Mouse (Mus musculus): Measurements from ENCODE around the gene Upp2. TPM values are rescaled to one million over a fixed set of nuclear protein-coding genes. Genes with fewer than 3 reads are reported as not detected.

Upp2 gene
- polyA plus RNA-seq, 1 experiment from 2014 or later: 45.7 TPM

DNA sequence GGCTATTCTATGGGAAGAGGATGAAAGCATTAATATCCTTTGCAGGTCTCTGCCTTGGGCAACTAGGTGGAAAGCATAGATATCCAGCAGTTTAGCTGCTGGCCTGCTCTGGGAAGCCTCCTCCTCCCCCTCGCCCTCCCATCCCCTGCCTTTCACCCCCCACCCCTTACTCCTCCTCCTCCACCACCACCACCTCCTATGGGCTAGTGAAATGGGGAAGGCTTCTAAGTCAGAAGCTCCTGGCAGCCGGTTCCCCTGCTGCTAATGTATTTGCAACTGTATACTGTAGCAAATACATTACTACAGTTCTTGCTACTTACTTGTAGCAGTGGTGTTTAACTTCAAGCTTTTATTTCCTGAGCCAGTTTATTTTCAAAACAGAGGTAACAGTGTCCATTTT lies 60.9 kb downstream of the Upp2 start:
- H3K4me2 ChIP-seq (ENCODE audit: low read depth, low read length): no peak overlapping the region
- no peak overlapping the region for H3K9ac ChIP-seq (replicated peaks)
- no peaks in the 10 kb centered on the region for H3K36me3 ChIP-seq (replicated peaks; ENCODE audit: insufficient read depth, low read length)
- H3K27me3 ChIP-seq (ENCODE audit: insufficient read depth, low read length): no peaks in the 10 kb centered on the region
- no peak for TF ChIP-seq CTCF (IDR thresholded peaks at IDR 0.05; ENCODE audit: low read depth)
- TF ChIP-seq EP300 (IDR thresholded peaks at IDR 0.05; ENCODE audit: low read depth): no peak
- DNase-seq (no peak), ATAC-seq (no peak)
- no peaks in the 10 kb centered on the region for H3K9me3 ChIP-seq (ENCODE audit: low read length)
- no peaks in the 10 kb centered on the region for H3K4me1 ChIP-seq (ENCODE audit: insufficient read depth)
- WGBS (ENCODE audit: insufficient replicate concordance): 46% methylated on average over 1 of the region's 2 CpGs
- no peak overlapping the region for H3K27ac ChIP-seq (ENCODE audit: low read depth)
- H3K4me3 ChIP-seq (ENCODE audit: low read depth, low read length): no peak overlapping the region

DNA sequence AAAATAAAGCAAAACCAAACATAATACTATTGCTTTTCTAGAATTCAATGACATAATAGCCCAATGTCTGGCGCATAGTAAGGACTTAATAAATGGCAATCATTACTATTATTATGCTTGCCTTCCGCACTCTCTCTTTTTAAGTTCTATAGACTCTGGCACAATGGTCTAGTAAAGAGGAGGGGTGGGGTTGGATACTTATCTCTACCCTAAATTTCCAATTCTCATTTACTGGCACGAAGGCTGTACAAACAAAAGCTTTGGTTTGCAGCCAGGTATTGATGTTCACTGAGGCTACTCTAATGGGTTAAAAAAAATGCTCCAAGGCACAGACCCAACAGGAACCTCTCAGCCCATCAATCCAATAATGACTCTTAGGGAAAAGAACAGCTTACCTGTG lies 61.9 kb downstream of the Upp2 start:
- WGBS (ENCODE audit: insufficient replicate concordance): 72% methylated on average over 3 of the region's 3 CpGs
- no peaks in the 10 kb centered on the region for H3K9me3 ChIP-seq (ENCODE audit: low read length)

DNA sequence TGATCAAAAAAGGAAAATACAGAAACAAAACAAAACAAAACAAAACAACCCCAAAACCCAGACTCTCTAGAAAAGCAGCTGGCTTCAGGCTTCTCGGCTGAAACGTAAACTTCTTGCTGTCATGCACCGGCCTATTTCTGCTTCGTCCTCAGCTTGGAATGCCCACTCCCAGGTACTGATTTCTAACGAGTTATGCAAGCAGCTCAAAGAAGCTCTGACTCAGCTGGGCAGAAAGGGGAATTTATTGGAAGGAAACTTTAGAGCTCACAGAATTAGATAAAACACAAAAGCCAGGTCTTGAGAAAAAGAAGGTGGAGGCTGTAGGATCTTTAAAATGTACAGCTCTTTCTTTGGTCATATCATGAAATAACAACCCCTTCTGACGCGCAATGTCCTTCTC lies 62.3 kb downstream of the Upp2 start:
- no peak overlapping the region for H3K9ac ChIP-seq (replicated peaks)
- no peak overlapping the region for H3K4me2 ChIP-seq (ENCODE audit: low read depth, low read length)
- TF ChIP-seq CTCF (IDR thresholded peaks at IDR 0.05; ENCODE audit: low read depth) (no peak), EP300 (IDR thresholded peaks at IDR 0.05; ENCODE audit: low read depth) (no peak)
- H3K4me1 ChIP-seq (ENCODE audit: insufficient read depth): no peaks in the 10 kb centered on the region
- H3K27ac ChIP-seq (ENCODE audit: low read depth): no peak overlapping the region
- H3K4me3 ChIP-seq (ENCODE audit: low read depth, low read length): no peak overlapping the region
- 70% methylated on average over 7 of the region's 7 CpGs for WGBS (ENCODE audit: insufficient replicate concordance)
- no peak for DNase-seq
- no peaks in the 10 kb centered on the region for H3K27me3 ChIP-seq (ENCODE audit: insufficient read depth, low read length)
- H3K36me3 ChIP-seq (replicated peaks; ENCODE audit: insufficient read depth, low read length): no peaks in the 10 kb centered on the region
- H3K9me3 ChIP-seq (ENCODE audit: low read length): no peaks in the 10 kb centered on the region
- ATAC-seq: no peak

More for the DNA sequence above, 61.9 kb downstream of the Upp2 start:
- no peak overlapping the region for H3K27ac ChIP-seq (ENCODE audit: low read depth)
- ATAC-seq (no peak), DNase-seq (no peak)
- H3K4me3 ChIP-seq (ENCODE audit: low read depth, low read length): no peak overlapping the region
- no peak overlapping the region for H3K9ac ChIP-seq (replicated peaks)
- H3K4me1 ChIP-seq (ENCODE audit: insufficient read depth): no peaks in the 10 kb centered on the region
- TF ChIP-seq EP300 (IDR thresholded peaks at IDR 0.05; ENCODE audit: low read depth): no peak
- TF ChIP-seq CTCF (IDR thresholded peaks at IDR 0.05; ENCODE audit: low read depth): no peak
- no peaks in the 10 kb centered on the region for H3K36me3 ChIP-seq (replicated peaks; ENCODE audit: insufficient read depth, low read length)
- H3K27me3 ChIP-seq (ENCODE audit: insufficient read depth, low read length): no peaks in the 10 kb centered on the region
- H3K4me2 ChIP-seq (ENCODE audit: low read depth, low read length): no peak overlapping the region

DNA sequence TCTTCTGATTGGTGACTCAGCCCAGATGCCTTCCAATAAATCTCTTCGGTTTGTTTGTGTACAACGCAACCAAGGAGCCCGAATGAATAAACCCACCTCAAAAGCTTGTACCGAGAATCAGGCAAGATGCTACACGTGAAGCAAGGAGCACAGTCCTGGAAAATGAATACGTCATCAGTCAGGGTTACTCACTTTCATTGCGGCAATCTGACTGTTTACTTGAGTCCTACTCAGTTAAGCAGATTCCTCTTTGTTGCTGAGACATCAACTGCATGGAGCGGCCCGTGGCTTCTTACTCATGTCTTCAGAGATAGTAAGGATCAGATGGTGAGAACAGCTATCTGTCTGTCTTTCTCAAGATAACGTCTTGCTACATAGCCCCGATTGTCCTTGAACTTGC lies 66.7 kb downstream of the Upp2 start:
- Histone ChIP-seq H3K27ac (ENCODE audit: low read depth) (no peak overlapping the region), H3K27me3 (ENCODE audit: insufficient read depth, low read length) (no peaks in the 10 kb centered on the region), H3K4me2 (ENCODE audit: low read depth, low read length) (no peak overlapping the region), H3K4me3 (ENCODE audit: low read depth, low read length) (no peak overlapping the region), H3K4me1 (ENCODE audit: insufficient read depth) (no peaks in the 10 kb centered on the region), H3K9me3 (ENCODE audit: low read length) (no peaks in the 10 kb centered on the region), H3K9ac (replicated peaks) (no peak overlapping the region), H3K36me3 (replicated peaks; ENCODE audit: insufficient read depth, low read length) (no peaks in the 10 kb centered on the region)
- 82% methylated on average over 11 of the region's 11 CpGs for WGBS (ENCODE audit: insufficient replicate concordance)
- DNase-seq: no peak
- no peak for TF ChIP-seq EP300 (IDR thresholded peaks at IDR 0.05; ENCODE audit: low read depth)
- no peak for TF ChIP-seq CTCF (IDR thresholded peaks at IDR 0.05; ENCODE audit: low read depth)
- no peak for ATAC-seq

DNA sequence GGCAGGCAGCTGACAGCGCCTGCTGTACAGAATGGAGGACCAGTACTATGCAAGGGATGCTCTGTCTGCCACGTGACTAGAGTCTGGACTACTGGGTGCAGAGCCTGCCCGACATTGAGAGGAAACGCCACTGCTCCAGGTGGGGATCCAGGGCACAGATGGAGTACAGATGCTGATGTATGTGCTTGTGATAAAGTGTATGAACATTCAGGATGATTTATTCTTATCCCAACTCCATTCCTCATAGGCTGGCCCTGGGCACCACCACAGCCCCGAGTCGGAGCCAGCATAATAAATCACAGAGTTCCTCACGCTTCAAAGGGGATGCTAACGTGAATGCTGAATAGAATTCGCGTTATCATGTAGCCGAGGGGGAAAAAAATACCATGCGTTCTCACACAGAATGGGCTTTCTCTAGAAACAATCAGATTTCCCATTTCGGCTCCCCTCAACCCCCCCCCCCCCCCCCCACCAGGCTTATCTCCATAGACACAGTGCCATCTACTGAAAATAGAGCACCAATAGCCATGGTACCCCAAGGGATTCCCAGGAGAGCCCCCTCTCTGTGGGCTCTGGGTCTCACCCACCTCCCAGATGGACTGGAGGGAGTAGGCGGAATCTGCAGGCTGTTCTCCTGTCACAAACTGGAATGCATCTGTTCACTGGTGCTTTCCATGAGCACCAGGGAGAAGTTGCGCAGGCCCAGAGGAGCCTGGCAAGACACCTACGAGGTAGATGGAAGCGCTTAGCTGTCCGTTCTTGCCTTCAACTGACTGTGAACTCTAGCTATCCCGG lies 74.9 kb downstream of the Upp2 start:
- 81% methylated on average over 19 of the region's 19 CpGs for WGBS (ENCODE audit: insufficient replicate concordance)
- Histone ChIP-seq H3K4me3 (ENCODE audit: low read depth, low read length) (no peak overlapping the region), H3K27me3 (ENCODE audit: insufficient read depth, low read length) (no peaks in the 10 kb centered on the region), H3K27ac (ENCODE audit: low read depth) (no peak overlapping the region), H3K4me2 (ENCODE audit: low read depth, low read length) (no peak overlapping the region), H3K36me3 (replicated peaks; ENCODE audit: insufficient read depth, low read length) (no peaks in the 10 kb centered on the region), H3K9ac (replicated peaks) (no peak overlapping the region), H3K9me3 (ENCODE audit: low read length) (peaks cover 2% of the 10 kb centered on the region; the same call in 1 of the 2 replicates), H3K4me1 (ENCODE audit: insufficient read depth) (no peaks in the 10 kb centered on the region)
- no peak for ATAC-seq
- TF ChIP-seq EP300 (IDR thresholded peaks at IDR 0.05; ENCODE audit: low read depth) (no peak), CTCF (IDR thresholded peaks at IDR 0.05; ENCODE audit: low read depth) (no peak)
- no peak for DNase-seq

DNA sequence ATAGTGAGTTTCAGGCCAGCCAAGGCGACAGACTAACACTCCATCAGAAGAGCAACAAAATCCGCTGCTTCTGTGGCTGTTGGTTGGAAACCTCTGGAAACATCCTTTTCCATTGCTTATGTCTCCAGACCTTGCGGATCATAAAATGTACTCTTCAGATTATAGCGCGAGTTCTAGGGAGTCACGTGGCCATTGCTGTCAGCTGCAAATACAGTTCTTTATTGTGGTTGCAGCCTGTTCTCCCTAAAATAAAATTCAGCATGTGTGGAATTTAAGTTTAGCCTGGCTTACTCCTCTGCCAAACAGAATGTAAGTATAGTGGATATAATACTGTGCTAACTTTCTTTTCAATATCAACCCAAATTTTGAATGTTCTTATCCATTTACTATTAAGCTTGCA lies 78.6 kb downstream of the Upp2 start:
- H3K4me1 ChIP-seq (ENCODE audit: insufficient read depth): no peaks in the 10 kb centered on the region
- H3K27ac ChIP-seq (ENCODE audit: low read depth): no peak overlapping the region
- H3K9ac ChIP-seq (replicated peaks): no peak overlapping the region
- H3K4me3 ChIP-seq (ENCODE audit: low read depth, low read length): no peak overlapping the region
- H3K9me3 ChIP-seq (ENCODE audit: low read length): no peaks in the 10 kb centered on the region
- no peaks in the 10 kb centered on the region for H3K27me3 ChIP-seq (ENCODE audit: insufficient read depth, low read length)
- 83% methylated on average over 6 of the region's 6 CpGs for WGBS (ENCODE audit: insufficient replicate concordance)
- DNase-seq (no peak), ATAC-seq (no peak)
- H3K4me2 ChIP-seq (ENCODE audit: low read depth, low read length): no peak overlapping the region
- no peaks in the 10 kb centered on the region for H3K36me3 ChIP-seq (replicated peaks; ENCODE audit: insufficient read depth, low read length)
- TF ChIP-seq CTCF (IDR thresholded peaks at IDR 0.05; ENCODE audit: low read depth) (no peak), EP300 (IDR thresholded peaks at IDR 0.05; ENCODE audit: low read depth) (no peak)

Measured in liver, postnatal 0 days (tissue).